20 mouse cellular contexts compared by ENCODE assay signal in genomic region chr11:67153843-67154242, GRCm38 (mm10). TPM values are rescaled to one million over a fixed set of nuclear protein-coding genes. Genes with fewer than 3 reads are reported as not detected.
"Had no signal": no experiment of that assay in that cellular context is flagged by ENCODE, and none has a peak within 500 bp of the region (broad histone marks: within the 10 kb centered on the region; RNA-seq: fewer than 3 reads in every experiment).

No protein-coding gene starts in this region.

- H3K4me1 ChIP-seq: embryonic facial prominence, embryonic 12.5 days; embryonic facial prominence, embryonic 13.5 days; embryonic facial prominence, embryonic 15.5 days; forebrain, embryonic 15.5 days had no signal

- H3K9ac ChIP-seq: embryonic facial prominence, embryonic 12.5 days; embryonic facial prominence, embryonic 13.5 days; embryonic facial prominence, embryonic 15.5 days; forebrain, embryonic 12.5 days; forebrain, embryonic 13.5 days; forebrain, embryonic 15.5 days; forebrain, postnatal 0 days had no signal

- H3K4me3 ChIP-seq: embryonic facial prominence, embryonic 10.5 days; embryonic facial prominence, embryonic 12.5 days; embryonic facial prominence, embryonic 13.5 days; embryonic facial prominence, embryonic 15.5 days; erythroblast, embryonic 14.5 days; forebrain, embryonic 10.5 days; forebrain, embryonic 12.5 days; forebrain, embryonic 13.5 days; forebrain, embryonic 15.5 days; gastrocnemius, adult 2 months; heart, adult 2 months had no signal

- H3K27ac ChIP-seq: embryonic facial prominence, embryonic 10.5 days; embryonic facial prominence, embryonic 12.5 days; embryonic facial prominence, embryonic 13.5 days; embryonic facial prominence, embryonic 15.5 days; forebrain, embryonic 12.5 days; forebrain, embryonic 13.5 days; forebrain, embryonic 15.5 days; heart, adult 2 months had no signal

- DNase-seq: cerebellum, adult 9-10 months; cerebellum, adult 9-11 months had no signal

- H3K4me2 ChIP-seq: embryonic facial prominence, embryonic 12.5 days; embryonic facial prominence, embryonic 13.5 days; embryonic facial prominence, embryonic 15.5 days; forebrain, embryonic 12.5 days; forebrain, embryonic 13.5 days; forebrain, embryonic 15.5 days had no signal

- H3K36me3 ChIP-seq: embryonic facial prominence, embryonic 10.5 days; embryonic facial prominence, embryonic 12.5 days; embryonic facial prominence, embryonic 13.5 days; embryonic facial prominence, embryonic 15.5 days; forebrain, embryonic 10.5 days; forebrain, embryonic 12.5 days; forebrain, embryonic 15.5 days had no signal

- H3K27me3 ChIP-seq: embryonic facial prominence, embryonic 12.5 days; embryonic facial prominence, embryonic 13.5 days; embryonic facial prominence, embryonic 15.5 days; forebrain, embryonic 12.5 days; forebrain, embryonic 13.5 days; forebrain, embryonic 15.5 days had no signal

- H3K9me3 ChIP-seq: embryonic facial prominence, embryonic 10.5 days; embryonic facial prominence, embryonic 12.5 days; embryonic facial prominence, embryonic 13.5 days; embryonic facial prominence, embryonic 15.5 days; forebrain, embryonic 10.5 days; forebrain, embryonic 12.5 days; forebrain, embryonic 13.5 days; forebrain, embryonic 15.5 days had no signal

RNA-seq across cellular contexts. Expression of gene Myh2, which starts 17.0 kb away (rescaled TPM):
- total RNA-seq: common myeloid progenitor, adult 5-6 weeks; granulocyte monocyte progenitor cell, adult 5-6 weeks; heart, adult 18-20 months; heart, adult 2 months had no signal
- polyA plus RNA-seq: embryonic facial prominence, embryonic 11.5 days; erythroblast, embryonic 14.5 days; forebrain, embryonic 10.5 days; forebrain, embryonic 11.5 days; forebrain, embryonic 13.5 days; forebrain, embryonic 15.5 days; heart, adult 2 months had no signal

RNA-seq across cellular contexts. Expression of gene Myh1, which starts 46.0 kb away (rescaled TPM):
- total RNA-seq: common myeloid progenitor, adult 5-6 weeks; granulocyte monocyte progenitor cell, adult 5-6 weeks; heart, adult 18-20 months; heart, adult 2 months had no signal
- polyA plus RNA-seq: embryonic facial prominence, embryonic 10.5 days; erythroblast, embryonic 14.5 days; forebrain, embryonic 10.5 days; forebrain, embryonic 11.5 days; forebrain, embryonic 12.5 days; forebrain, embryonic 16.5 days; heart, adult 2 months had no signal
